Mouse (Mus musculus): Measurements from ENCODE around the gene Sptbn2. TPM values are rescaled to one million over a fixed set of nuclear protein-coding genes. Genes with fewer than 3 reads are reported as not detected.
A peak's percentile ranks its signal among the peaks of the same experiment; 100 is the strongest.

The Sptbn2 gene
- polyA plus RNA-seq, 2 experiments, result 2.5 to 4.2 TPM

DNA sequence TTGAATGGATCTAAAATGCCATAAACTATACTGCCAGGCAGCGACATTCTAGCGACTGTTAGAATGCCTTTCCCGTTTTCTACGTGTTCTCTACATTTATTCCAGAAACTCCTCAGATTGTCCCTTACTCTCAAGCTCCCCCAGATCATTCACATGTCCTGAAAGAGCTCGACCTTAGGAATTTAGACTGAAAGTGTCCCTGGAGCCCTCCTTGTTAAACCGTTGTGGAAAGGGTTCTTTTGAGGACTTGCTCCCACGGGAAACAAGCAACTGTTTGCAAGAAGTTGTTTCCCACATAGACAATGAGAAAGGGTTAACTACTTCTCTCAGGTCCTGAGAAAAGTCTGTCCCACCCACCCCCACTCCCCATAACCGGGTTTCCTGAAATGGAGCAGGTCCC, 10.3 kb upstream of the Sptbn2 start:
- no peak for TF ChIP-seq POLR2A (IDR thresholded peaks at IDR 0.05; ENCODE audit: borderline replicate concordance, extremely low read depth, insufficient read depth, insufficient read length)
- Histone ChIP-seq H3K4me3 (replicated peaks; ENCODE audit: low read length) (no peak overlapping the region), H3K27ac (replicated peaks; ENCODE audit: low read depth, low read length) (no peak overlapping the region), H3K4me2 (replicated peaks; ENCODE audit: low read depth, low read length, severe bottlenecking) (no peak overlapping the region), H3K36me3 (ENCODE audit: control insufficient read depth, insufficient read depth, low read length) (no peaks in the 10 kb centered on the region), H3K9me3 (ENCODE audit: control insufficient read depth, low read length) (no peaks in the 10 kb centered on the region), H3K4me1 (ENCODE audit: control insufficient read depth, insufficient read depth, low read length) (peaks cover 3% of the 10 kb centered on the region; the same call in 1 of the 2 replicates), H3K27me3 (ENCODE audit: control insufficient read depth, insufficient read depth, low read length) (peaks cover 35% of the 10 kb centered on the region), H3K9ac (ENCODE audit: low read depth, low read length, severe bottlenecking) (no peak overlapping the region)
- WGBS, result 63% methylated on average over 8 of the region's 8 CpGs
- ATAC-seq (ENCODE audit: low FRiP score, low read depth) (no peak), DNase-seq (ENCODE audit: low spot score) (no peak)

DNA sequence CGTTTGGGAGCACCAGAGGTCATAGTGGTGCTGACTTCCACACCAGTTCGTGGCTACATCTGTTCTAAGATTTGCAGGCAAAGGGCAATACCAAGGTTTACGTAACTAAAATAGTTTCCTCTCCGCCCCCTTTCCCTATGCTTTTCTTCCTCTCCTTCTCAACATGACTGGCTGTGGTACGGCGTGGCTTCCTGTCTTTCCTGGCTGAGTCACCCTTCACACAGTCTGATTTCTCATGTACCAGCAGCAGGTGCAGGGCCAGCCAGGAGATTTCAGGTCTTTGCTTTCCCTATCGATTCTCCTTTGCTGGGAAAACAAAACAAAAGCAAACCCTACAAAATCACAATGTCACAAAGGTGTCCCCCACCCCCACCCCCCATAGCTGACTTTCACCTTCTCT, 9.7 kb upstream of the Sptbn2 start:
- no peak for ATAC-seq (ENCODE audit: low FRiP score, low read depth)
- Histone ChIP-seq H3K4me2 (replicated peaks; ENCODE audit: low read depth, low read length, severe bottlenecking) (no peak overlapping the region), H3K27ac (replicated peaks; ENCODE audit: low read depth, low read length) (no peak overlapping the region), H3K27me3 (ENCODE audit: control insufficient read depth, insufficient read depth, low read length) (peaks cover 35% of the 10 kb centered on the region), H3K36me3 (ENCODE audit: control insufficient read depth, insufficient read depth, low read length) (no peaks in the 10 kb centered on the region), H3K4me1 (ENCODE audit: control insufficient read depth, insufficient read depth, low read length) (peaks cover 3% of the 10 kb centered on the region; the same call in 1 of the 2 replicates), H3K4me3 (replicated peaks; ENCODE audit: low read length) (no peak overlapping the region), H3K9ac (ENCODE audit: low read depth, low read length, severe bottlenecking) (no peak overlapping the region), H3K9me3 (ENCODE audit: control insufficient read depth, low read length) (no peaks in the 10 kb centered on the region)
- no peak for DNase-seq (ENCODE audit: low spot score)
- TF ChIP-seq POLR2A (IDR thresholded peaks at IDR 0.05; ENCODE audit: borderline replicate concordance, extremely low read depth, insufficient read depth, insufficient read length), result no peak
- 64% methylated on average over 7 of the region's 7 CpGs for WGBS

DNA sequence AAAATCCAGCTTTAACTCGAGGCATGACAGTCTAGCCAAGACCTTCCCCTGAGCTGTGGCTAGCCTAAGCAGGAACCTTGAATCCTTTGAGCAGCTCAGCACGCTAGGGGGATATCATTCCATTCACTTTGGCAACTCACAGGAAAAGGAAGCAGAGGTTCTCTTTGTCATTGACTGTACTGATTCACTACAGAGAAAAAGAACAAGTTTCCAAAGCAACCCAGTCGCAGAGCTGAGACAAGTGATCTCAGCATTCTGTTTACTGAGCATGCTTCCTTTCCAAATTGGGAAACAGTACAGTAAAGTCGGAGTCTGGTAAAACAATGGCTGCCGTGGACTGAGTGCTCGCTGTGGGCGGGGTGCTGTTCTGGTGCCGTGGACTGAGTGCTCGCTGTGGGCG, 2.2 kb upstream of the Sptbn2 start:
- peaks cover 40% of the 10 kb centered on the region for H3K27me3 ChIP-seq (ENCODE audit: control insufficient read depth, insufficient read depth, low read length)
- H3K4me3 ChIP-seq (replicated peaks; ENCODE audit: low read length), result no peak overlapping the region
- DNase-seq (ENCODE audit: low spot score) (no peak), ATAC-seq (ENCODE audit: low FRiP score, low read depth) (no peak)
- 86% methylated on average over 10 of the region's 10 CpGs for WGBS
- no peak overlapping the region for H3K4me2 ChIP-seq (replicated peaks; ENCODE audit: low read depth, low read length, severe bottlenecking)
- TF ChIP-seq POLR2A (IDR thresholded peaks at IDR 0.05; ENCODE audit: borderline replicate concordance, extremely low read depth, insufficient read depth, insufficient read length), result no peak
- H3K9me3 ChIP-seq (ENCODE audit: control insufficient read depth, low read length), result no peaks in the 10 kb centered on the region
- no peaks in the 10 kb centered on the region for H3K36me3 ChIP-seq (ENCODE audit: control insufficient read depth, insufficient read depth, low read length)
- H3K4me1 ChIP-seq (ENCODE audit: control insufficient read depth, insufficient read depth, low read length), result peaks cover 4% of the 10 kb centered on the region; the same call in 1 of the 2 replicates
- H3K9ac ChIP-seq (ENCODE audit: low read depth, low read length, severe bottlenecking), result no peak overlapping the region
- no peak overlapping the region for H3K27ac ChIP-seq (replicated peaks; ENCODE audit: low read depth, low read length)

DNA sequence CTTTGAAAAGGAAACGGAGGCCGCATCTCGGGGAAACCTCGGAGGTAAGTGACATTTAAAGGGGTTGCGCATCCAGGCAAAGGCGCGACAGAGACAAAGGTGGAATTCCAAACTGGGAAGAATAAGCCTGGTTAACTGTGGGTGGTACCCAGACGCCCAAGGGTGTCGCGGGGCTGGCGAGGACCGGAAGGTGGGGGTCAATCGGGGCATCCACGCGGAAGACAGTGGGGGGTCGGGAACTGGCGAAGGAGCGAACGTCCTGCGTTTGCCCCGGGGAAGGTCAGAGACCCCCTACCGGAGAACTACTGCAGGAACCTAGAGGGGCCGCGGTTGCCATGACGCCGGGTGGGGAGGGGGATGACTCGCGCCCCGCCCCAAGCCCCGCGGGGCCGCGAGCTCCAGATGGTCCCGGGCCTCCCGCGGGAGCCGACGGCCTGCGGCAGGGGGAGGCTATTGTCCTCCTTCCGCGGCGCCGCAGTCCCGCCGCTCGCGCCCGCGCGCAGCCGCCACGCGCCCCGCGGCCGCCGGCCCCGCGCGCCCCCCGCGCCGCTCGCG, 711 bp downstream of the Sptbn2 start:
- Histone ChIP-seq H3K36me3 (ENCODE audit: control insufficient read depth, insufficient read depth, low read length) (no peaks in the 10 kb centered on the region), H3K27ac (replicated peaks; ENCODE audit: low read depth, low read length) (no peak overlapping the region), H3K4me3 (replicated peaks; ENCODE audit: low read length) (peak overlapping the region; percentile 56), H3K4me2 (replicated peaks; ENCODE audit: low read depth, low read length, severe bottlenecking) (peak overlapping the region; percentile 98), H3K4me1 (ENCODE audit: control insufficient read depth, insufficient read depth, low read length) (peaks cover 4% of the 10 kb centered on the region; the same call in 1 of the 2 replicates), H3K27me3 (ENCODE audit: control insufficient read depth, insufficient read depth, low read length) (peaks cover 48% of the 10 kb centered on the region), H3K9ac (ENCODE audit: low read depth, low read length, severe bottlenecking) (peak overlapping the region; percentile 52), H3K9me3 (ENCODE audit: control insufficient read depth, low read length) (no peaks in the 10 kb centered on the region)
- DNase-seq (ENCODE audit: low spot score), result no peak
- WGBS, result 0% methylated on average over 29 of the region's 65 CpGs
- no peak for TF ChIP-seq POLR2A (IDR thresholded peaks at IDR 0.05; ENCODE audit: borderline replicate concordance, extremely low read depth, insufficient read depth, insufficient read length)
- peak; percentile 19; the same call in 1 of the 2 replicates for ATAC-seq (ENCODE audit: low FRiP score, low read depth)

DNA sequence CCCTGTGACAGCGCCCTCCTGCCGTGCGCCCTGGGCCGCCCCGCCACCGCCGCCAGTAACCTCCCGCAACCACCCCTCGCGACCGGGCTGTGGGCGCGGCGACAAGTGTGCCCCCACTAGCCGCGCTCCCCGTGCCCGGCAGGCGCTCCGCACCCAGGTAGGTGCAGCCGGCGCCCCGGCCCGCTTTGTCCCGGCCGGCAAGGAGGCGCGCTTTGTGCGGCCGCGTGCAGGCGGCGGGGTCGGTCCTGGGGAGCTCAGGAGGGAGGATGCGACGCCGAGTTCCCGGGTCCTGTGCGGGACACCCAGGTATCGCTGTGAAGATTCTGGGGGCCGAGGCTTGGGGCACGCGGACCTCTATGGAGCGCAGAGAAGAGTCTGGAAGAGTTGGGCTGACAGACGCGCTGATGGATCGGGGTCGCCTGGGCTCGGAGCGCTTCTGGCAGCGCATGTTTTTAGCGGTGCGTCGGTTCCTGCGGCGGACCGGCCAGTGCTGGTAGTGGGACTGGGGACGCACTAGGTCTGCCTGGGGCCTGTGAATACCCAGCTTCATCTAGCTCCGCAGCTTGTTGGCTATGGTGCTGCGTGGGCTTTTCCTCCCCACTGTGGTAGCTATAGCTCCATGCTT, 1.3 kb downstream of the Sptbn2 start:
- TF ChIP-seq POLR2A (IDR thresholded peaks at IDR 0.05; ENCODE audit: borderline replicate concordance, extremely low read depth, insufficient read depth, insufficient read length), result no peak
- H3K27me3 ChIP-seq (ENCODE audit: control insufficient read depth, insufficient read depth, low read length), result peaks cover 48% of the 10 kb centered on the region
- H3K4me3 ChIP-seq (replicated peaks; ENCODE audit: low read length), result peak overlapping the region; percentile 56
- peak overlapping the region; percentile 52 for H3K9ac ChIP-seq (ENCODE audit: low read depth, low read length, severe bottlenecking)
- H3K4me1 ChIP-seq (ENCODE audit: control insufficient read depth, insufficient read depth, low read length), result peaks cover 4% of the 10 kb centered on the region; the same call in 1 of the 2 replicates
- H3K9me3 ChIP-seq (ENCODE audit: control insufficient read depth, low read length), result no peaks in the 10 kb centered on the region
- no peaks in the 10 kb centered on the region for H3K36me3 ChIP-seq (ENCODE audit: control insufficient read depth, insufficient read depth, low read length)
- peak; percentile 41 for ATAC-seq (ENCODE audit: low FRiP score, low read depth)
- whole genome bisulfite sequencing, result under 1% methylated on average over 52 of the region's 60 CpGs
- peak overlapping the region; percentile 98 for H3K4me2 ChIP-seq (replicated peaks; ENCODE audit: low read depth, low read length, severe bottlenecking)
- no peak overlapping the region for H3K27ac ChIP-seq (replicated peaks; ENCODE audit: low read depth, low read length)
- no peak for DNase-seq (ENCODE audit: low spot score)

Measured in limb, embryonic 14.5 days (tissue).